Mouse (Mus musculus) adrenal gland, adult 18-20 months (tissue): ENCODE measurements around the gene Ccdc144b. TPM values are rescaled to one million over a fixed set of nuclear protein-coding genes. Genes with fewer than 3 reads are reported as not detected.

Experiments used
- DNase-seq, 2 experiments: peaks; one replicate each; pipeline ENCODE4 v3.0.0; 2021 to 2022; ENCODE audit warnings: low spot score in 2 of 2
- total RNA-seq, 2 experiments: library from RNA; stranded (reverse); gene quantifications; 1 replicate in 1 of 2; 2 replicates in 1 of 2; pipeline ENCODE4 v1.2.3; 2021

Ccdc144b gene
- total RNA-seq, 2 experiments from 2014 or later = 0.13 to 0.22 TPM

DNA sequence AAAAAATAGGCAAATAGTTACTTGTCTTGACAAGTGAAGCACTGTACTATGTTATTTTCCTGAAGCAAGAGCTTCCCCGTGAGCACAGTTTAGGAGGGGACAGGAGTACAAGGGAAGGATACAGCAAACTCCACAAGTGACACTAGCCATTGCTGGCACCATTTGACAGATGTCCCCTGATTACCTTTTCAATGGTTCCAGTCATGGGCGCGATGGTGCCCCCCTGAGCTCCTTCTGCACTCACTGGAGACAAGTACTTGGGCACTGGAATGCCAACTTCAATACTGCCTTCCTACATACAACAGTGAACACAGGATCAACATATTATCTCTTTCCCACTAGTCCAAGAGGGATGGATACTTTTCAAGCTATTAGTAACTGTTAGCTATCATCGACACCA lies 89.9 kb downstream of the Ccdc144b start:
- DNase-seq = no peak

DNA sequence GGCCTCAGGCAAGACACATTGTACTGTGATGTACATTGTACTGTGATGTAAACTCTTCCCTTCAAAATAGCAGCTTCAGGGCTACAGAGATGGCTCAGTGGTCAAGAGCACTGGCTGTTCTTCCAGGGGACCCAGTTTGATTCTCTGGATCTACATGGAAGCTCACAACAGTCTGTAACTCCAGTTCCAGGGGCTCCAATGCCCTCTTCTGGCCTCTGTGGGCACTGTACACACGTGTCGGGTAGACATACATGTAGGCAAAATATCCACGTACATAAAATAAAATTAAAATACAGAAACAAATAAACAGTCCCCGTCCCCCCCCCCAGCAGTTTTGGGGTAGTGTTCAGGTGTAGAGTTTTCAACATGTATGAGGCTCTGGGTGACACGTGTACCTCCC lies 90.4 kb downstream of the Ccdc144b start:
- no peak for DNase-seq

Other genes starting within 250 kb of the Ccdc144b start
- gene Dcun1d1, start 116.1 kb downstream of the Ccdc144b start, total RNA-seq = 10 to 100 TPM; 55.9 to 72.4 TPM
- gene Mccc1, start 52.9 kb downstream of the Ccdc144b start, total RNA-seq = 100 to 1,000 TPM; 128 to 133 TPM
- 10 to 100 TPM; 38.9 to 46.9 TPM for gene Acad9, start 12.4 kb upstream of the Ccdc144b start, total RNA-seq
- gene D3Ertd254e, start 97.5 kb upstream of the Ccdc144b start, total RNA-seq = 1 to 10 TPM; 5.8 to 7.4 TPM
- not detected for gene Qrfpr, start 168.8 kb upstream of the Ccdc144b start, total RNA-seq